Mouse (Mus musculus) olfactory bulb, adult 2 months (tissue): ENCODE data around the gene Lrfn4. TPM values are rescaled to one million over a fixed set of nuclear protein-coding genes. Genes with fewer than 3 reads are reported as not detected.
A peak's percentile ranks its signal among the peaks of the same experiment; 100 is the strongest.
"Not testable (repeated sequence)": the region's sequence is repeated elsewhere in the genome, so short reads cannot be mapped to it uniquely, and the experiment has no call there.

Source experiments
- H3K27ac ChIP-seq: fragments of 200-500 bp; 2 replicates; pipeline ENCODE4 v1.5.1; 2012; ENCODE audit warnings: low read depth, low read length; ENCODE audit not compliant: insufficient read depth
- H3K4me1 ChIP-seq: fragments of 200-500 bp; 2 replicates; pipeline ENCODE4 v1.6.1; 2012; ENCODE audit warnings: low read length; ENCODE audit not compliant: control insufficient read depth, insufficient read depth
- H3K4me3 ChIP-seq: fragments of 200-500 bp; 2 replicates; pipeline ENCODE4 v1.5.1; 2012; ENCODE audit warnings: mild to moderate bottlenecking, low read depth, low read length, moderate library complexity; ENCODE audit not compliant: insufficient read depth
- CTCF ChIP-seq: fragments of 200-500 bp; IDR thresholded peaks from 2 replicates; pipeline ENCODE4 v1.5.1; 2012; ENCODE audit warnings: low read depth, mild to moderate bottlenecking, low read length, moderate library complexity; ENCODE audit not compliant: insufficient read depth
- POLR2A ChIP-seq: fragments of 200-500 bp; IDR thresholded peaks from 2 replicates; pipeline ENCODE4 v1.6.1; 2012; ENCODE audit warnings: mild to moderate bottlenecking, low read depth, low read length, moderate library complexity; ENCODE audit not compliant: insufficient read depth
- WGBS: fragments of 180-500 bp; shearing (Covaris S2); methylation state at CpG from one replicate; pipeline ENCODE4 v1.1.7; 2018; 5-methylcytosine and 5-hydroxymethylcytosine counted together
- polyA plus RNA-seq: library from polyadenylated mRNA; stranded (reverse); fragments of >200 nt; gene quantifications from 2 replicates; pipeline ENCODE4 v1.2.4, GENCODE M21; 2012; ENCODE audit warnings: low replicate concordance; ENCODE audit not compliant: missing spikeins, insufficient read depth, insufficient read length

The Lrfn4 gene
- polyA plus RNA-seq, 1 experiment = not detected

- no peak overlapping the region for H3K4me3 ChIP-seq
- no peak overlapping the region for H3K27ac ChIP-seq
- H3K4me1 ChIP-seq = no peaks in the 10 kb centered on the region
- no peak for TF ChIP-seq CTCF
- TF ChIP-seq POLR2A = no peak
- 62% methylated on average over 7 of the region's 7 CpGs for WGBS
These were observed 21.5 kb downstream of the Lrfn4 start for GRCm38 (mm10) chr19:4593792-4594522.

- 97% methylated on average over 3 of the region's 3 CpGs for WGBS
- Histone ChIP-seq H3K27ac (no peak overlapping the region), H3K4me3 (no peak overlapping the region), H3K4me1 (peaks cover 14% of the 10 kb centered on the region)
- TF ChIP-seq POLR2A = no peak
These were observed 25.4 kb downstream of the Lrfn4 start for GRCm38 (mm10) chr19:4590025-4590424.

GRCm38 (mm10) chr19:4589081-4589480 is 26.4 kb downstream of the Lrfn4 start:
- peaks cover 14% of the 10 kb centered on the region for H3K4me1 ChIP-seq
- TF ChIP-seq POLR2A (no peak), CTCF (no peak)
- no peak overlapping the region for H3K4me3 ChIP-seq
- 78% methylated on average over 1 of the region's 1 CpGs for WGBS
- H3K27ac ChIP-seq = no peak overlapping the region

- WGBS = 76% methylated on average over 3 of the region's 3 CpGs
- no peak for TF ChIP-seq CTCF
- TF ChIP-seq POLR2A = no peak
- H3K4me1 ChIP-seq = peaks cover 14% of the 10 kb centered on the region
- H3K27ac ChIP-seq = 0 out of 2 replicates have a peak overlapping the region, but pooled peaks have one; percentile 34
- H3K4me3 ChIP-seq = no peak overlapping the region
These were observed 27.0 kb downstream of the Lrfn4 start for GRCm38 (mm10) chr19:4588430-4588829.

GRCm38 (mm10) chr19:4587426-4587825 is 28.0 kb downstream of the Lrfn4 start:
- no peak overlapping the region for H3K4me3 ChIP-seq
- WGBS = 26% methylated on average over 2 of the region's 2 CpGs
- H3K27ac ChIP-seq = peak overlapping the region; percentile 92
- H3K4me1 ChIP-seq = peaks cover 14% of the 10 kb centered on the region
- TF ChIP-seq POLR2A (no peak), CTCF (no peak)

GRCm38 (mm10) chr19:4586783-4587182 is 28.7 kb downstream of the Lrfn4 start:
- H3K4me3 ChIP-seq = not testable (repeated sequence)
- peak overlapping the region; percentile 92 for H3K27ac ChIP-seq
- H3K4me1 ChIP-seq = peaks cover 14% of the 10 kb centered on the region

GRCm38 (mm10) chr19:4583856-4584255 is 31.6 kb downstream of the Lrfn4 start:
- H3K4me1 ChIP-seq = peaks cover 14% of the 10 kb centered on the region
- TF ChIP-seq POLR2A (no peak), CTCF (no peak)
- WGBS = 21% methylated on average over 2 of the region's 2 CpGs
- no peak overlapping the region for H3K27ac ChIP-seq
- H3K4me3 ChIP-seq = no peak overlapping the region

GRCm38 (mm10) chr19:4579296-4579695 is 36.2 kb downstream of the Lrfn4 start:
- no peak overlapping the region for H3K27ac ChIP-seq
- H3K4me1 ChIP-seq = no peaks in the 10 kb centered on the region
- TF ChIP-seq CTCF (no peak), POLR2A (no peak)
- WGBS = 93% methylated on average over 5 of the region's 5 CpGs
- no peak overlapping the region for H3K4me3 ChIP-seq

GRCm38 (mm10) chr19:4578799-4579198 is 36.7 kb downstream of the Lrfn4 start:
- TF ChIP-seq POLR2A (no peak), CTCF (no peak)
- H3K4me1 ChIP-seq = no peaks in the 10 kb centered on the region
- 65% methylated on average over 2 of the region's 2 CpGs for WGBS
- no peak overlapping the region for H3K27ac ChIP-seq
- no peak overlapping the region for H3K4me3 ChIP-seq

- H3K4me3 ChIP-seq = no peak overlapping the region
- peaks cover 9% of the 10 kb centered on the region for H3K4me1 ChIP-seq
- 91% methylated on average over 1 of the region's 1 CpGs for WGBS
- H3K27ac ChIP-seq = no peak overlapping the region
- TF ChIP-seq POLR2A (no peak), CTCF (no peak)
These were observed 42.2 kb downstream of the Lrfn4 start for GRCm38 (mm10) chr19:4573241-4573640.
